Mouse (Mus musculus) midbrain, embryonic 10.5 days (tissue): Measurements from ENCODE around the gene Chpt1. TPM values are rescaled to one million over a fixed set of nuclear protein-coding genes. Genes with fewer than 3 reads are reported as not detected.

Source experiments
- DNase-seq: peaks from one replicate; pipeline ENCODE4 v3.0.0-alpha.2; 2017; ENCODE audit warnings: low spot score
- H3K27ac ChIP-seq: fragments of 300-500 bp; sonication (generic); replicated peaks from 2 replicates; pipeline ENCODE4 v1.5.1; 2016; ENCODE audit warnings: mild to moderate bottlenecking
- H3K27me3 ChIP-seq: fragments of 300-500 bp; sonication (generic); 2 replicates; pipeline ENCODE4 v1.6.1; 2016; ENCODE audit warnings: low read depth, mild to moderate bottlenecking; ENCODE audit not compliant: poor library complexity, severe bottlenecking
- H3K36me3 ChIP-seq: fragments of 300-500 bp; sonication (generic); 2 replicates; pipeline ENCODE4 v1.6.1; 2016; ENCODE audit warnings: mild to moderate bottlenecking, moderate library complexity
- H3K4me1 ChIP-seq: fragments of 300-500 bp; sonication (generic); 2 replicates; pipeline ENCODE4 v1.6.1; 2016
- H3K4me3 ChIP-seq: fragments of 300-500 bp; sonication (generic); 2 replicates; pipeline ENCODE4 v1.5.1; 2016; ENCODE audit warnings: mild to moderate bottlenecking, moderate library complexity
- H3K9me3 ChIP-seq: fragments of 300-500 bp; sonication (generic); replicated peaks from 2 replicates; pipeline ENCODE4 v1.6.1; 2016; ENCODE audit warnings: mild to moderate bottlenecking
- WGBS: fragments of 180-500 bp; shearing (Covaris S2); methylation state at CpG from one replicate; pipeline ENCODE4 v1.1.7; 2016; 5-methylcytosine and 5-hydroxymethylcytosine counted together
- polyA plus RNA-seq: library from polyadenylated mRNA; unstranded; fragments of >200 nt; fragmentation: Nextera tagmentation; extraction: Ambion mirVana; gene quantifications from 2 replicates; pipeline ENCODE4 v1.2.1, GENCODE M21; 2016

Chpt1 gene
- polyA plus RNA-seq, 1 experiment from 2014 or later, result 9.3 TPM

GRCm38 (mm10) chr10:88510503-88511271 is 6.8 kb upstream of the Chpt1 start:
- Histone ChIP-seq H3K36me3 (no peaks in the 10 kb centered on the region), H3K9me3 (no peaks in the 10 kb centered on the region), H3K27me3 (no peaks in the 10 kb centered on the region), H3K27ac (no peak overlapping the region), H3K4me1 (peaks cover 3% of the 10 kb centered on the region; the same call in 1 of the 2 replicates), H3K4me3 (no peak overlapping the region)
- WGBS, result 82% methylated on average over 12 of the region's 12 CpGs
- no peak for DNase-seq

- Histone ChIP-seq H3K27ac (no peak overlapping the region), H3K4me3 (no peak overlapping the region), H3K27me3 (no peaks in the 10 kb centered on the region), H3K4me1 (peaks cover 18% of the 10 kb centered on the region), H3K9me3 (no peaks in the 10 kb centered on the region), H3K36me3 (no peaks in the 10 kb centered on the region)
- no peak for DNase-seq
- WGBS, result 89% methylated on average over 7 of the region's 7 CpGs
Observed at GRCm38 (mm10) chr10:88507691-88508143, 3.8 kb upstream of the Chpt1 start.

GRCm38 (mm10) chr10:88505256-88505655 is 1.4 kb upstream of the Chpt1 start:
- WGBS, result 80% methylated on average over 5 of the region's 5 CpGs
- Histone ChIP-seq H3K27me3 (no peaks in the 10 kb centered on the region), H3K4me1 (peaks cover 25% of the 10 kb centered on the region), H3K36me3 (no peaks in the 10 kb centered on the region), H3K4me3 (no peak overlapping the region), H3K27ac (no peak overlapping the region), H3K9me3 (no peaks in the 10 kb centered on the region)
- DNase-seq, result no peak

- Histone ChIP-seq H3K9me3 (no peaks in the 10 kb centered on the region), H3K27ac (peak overlapping the region; percentile 88; the same call in 1 of the 2 replicates), H3K27me3 (no peaks in the 10 kb centered on the region), H3K4me3 (peak overlapping the region; percentile 77), H3K4me1 (peaks cover 25% of the 10 kb centered on the region), H3K36me3 (no peaks in the 10 kb centered on the region)
- DNase-seq, result no peak
- 58% methylated on average over 3 of the region's 3 CpGs for WGBS
Observed at GRCm38 (mm10) chr10:88504481-88504880, 608 bp upstream of the Chpt1 start.

- Histone ChIP-seq H3K36me3 (0 out of 2 replicates have a peak, but pooled peaks cover 3% of the 10 kb centered on the region), H3K4me1 (peaks cover 25% of the 10 kb centered on the region), H3K27me3 (no peaks in the 10 kb centered on the region), H3K4me3 (peak overlapping the region; percentile 77), H3K9me3 (no peaks in the 10 kb centered on the region), H3K27ac (peak overlapping the region; percentile 88)
- DNase-seq, result no peak
- 60% methylated on average over 4 of the region's 4 CpGs for WGBS
Observed at GRCm38 (mm10) chr10:88502919-88503318, 954 bp downstream of the Chpt1 start.

- Histone ChIP-seq H3K36me3 (0 out of 2 replicates have a peak, but pooled peaks cover 3% of the 10 kb centered on the region), H3K9me3 (no peaks in the 10 kb centered on the region), H3K4me1 (peaks cover 25% of the 10 kb centered on the region), H3K4me3 (no peak overlapping the region), H3K27me3 (no peaks in the 10 kb centered on the region), H3K27ac (no peak overlapping the region)
- WGBS, result 77% methylated on average over 13 of the region's 13 CpGs
- no peak for DNase-seq
Observed at GRCm38 (mm10) chr10:88501886-88502765, 1.7 kb downstream of the Chpt1 start.

GRCm38 (mm10) chr10:88501370-88501769 is 2.5 kb downstream of the Chpt1 start:
- H3K4me1 ChIP-seq, result peaks cover 30% of the 10 kb centered on the region
- H3K9me3 ChIP-seq, result no peaks in the 10 kb centered on the region
- H3K36me3 ChIP-seq, result 0 out of 2 replicates have a peak, but pooled peaks cover 3% of the 10 kb centered on the region
- DNase-seq, result no peak
- H3K4me3 ChIP-seq, result no peak overlapping the region
- no peak overlapping the region for H3K27ac ChIP-seq
- no peaks in the 10 kb centered on the region for H3K27me3 ChIP-seq
- WGBS, result 81% methylated on average over 10 of the region's 10 CpGs

DNA sequence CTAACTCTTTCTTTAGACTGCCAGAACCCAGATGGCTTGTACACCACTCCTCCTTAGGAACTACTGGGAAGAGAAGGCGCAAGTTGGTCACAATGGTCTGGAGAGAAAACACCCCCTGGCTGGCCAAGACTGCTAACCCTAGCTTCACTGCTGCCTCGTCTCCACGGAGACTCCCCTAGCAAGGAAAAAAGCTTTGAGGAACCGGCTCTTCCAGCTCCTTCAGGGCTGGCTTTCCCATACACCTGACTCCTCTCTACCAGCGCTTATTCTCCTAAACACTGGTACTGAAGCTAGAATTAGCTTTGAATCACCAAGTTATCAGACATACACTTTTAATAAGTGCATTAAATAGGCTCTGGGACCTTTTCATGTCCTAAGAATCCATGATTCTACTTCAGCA is 3.9 kb downstream of the Chpt1 start:
- WGBS, result 66% methylated on average over 5 of the region's 5 CpGs
- no peak for DNase-seq
- Histone ChIP-seq H3K27ac (no peak overlapping the region), H3K4me1 (peaks cover 35% of the 10 kb centered on the region), H3K27me3 (no peaks in the 10 kb centered on the region), H3K36me3 (0 out of 2 replicates have a peak, but pooled peaks cover 3% of the 10 kb centered on the region), H3K9me3 (no peaks in the 10 kb centered on the region), H3K4me3 (no peak overlapping the region)

DNA sequence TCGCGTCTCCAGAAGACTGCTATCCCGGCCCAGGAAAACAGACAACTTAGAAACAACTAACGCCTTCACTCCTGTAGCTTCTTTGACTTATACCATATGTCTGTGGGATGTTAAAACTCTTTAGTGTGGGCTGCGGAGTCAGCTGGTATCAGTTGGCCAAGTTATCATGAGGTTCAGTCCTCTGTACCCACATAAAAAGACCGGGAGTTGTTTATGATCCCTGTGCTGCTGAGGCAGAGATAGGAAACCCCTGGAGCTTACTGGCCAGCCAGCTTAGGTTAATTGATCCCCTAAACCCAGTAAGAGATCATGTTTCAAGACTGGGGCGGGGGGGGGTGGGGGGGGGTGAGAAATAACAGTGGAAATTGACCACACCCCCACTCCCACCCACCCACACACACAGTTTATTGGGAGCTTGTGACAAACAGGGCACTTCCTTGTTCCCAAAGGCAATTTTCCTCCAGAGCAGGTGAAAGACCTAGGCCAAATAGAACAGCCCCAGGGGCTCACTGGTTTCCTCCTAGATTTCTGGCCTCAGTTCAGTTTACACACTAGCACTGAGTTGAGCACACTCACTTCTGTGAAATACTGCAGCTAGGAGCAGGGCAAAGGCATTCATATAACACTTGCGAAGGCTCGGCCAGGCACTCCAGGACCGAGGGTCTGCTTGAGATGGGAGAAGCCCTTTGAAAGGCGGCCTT is 6.9 kb downstream of the Chpt1 start:
- WGBS, result 72% methylated on average over 11 of the region's 11 CpGs
- no peaks in the 10 kb centered on the region for H3K9me3 ChIP-seq
- peaks cover 14% of the 10 kb centered on the region for H3K4me1 ChIP-seq
- H3K4me3 ChIP-seq, result no peak overlapping the region
- H3K27ac ChIP-seq, result no peak overlapping the region
- no peak for DNase-seq
- no peaks in the 10 kb centered on the region for H3K27me3 ChIP-seq
- 0 out of 2 replicates have a peak, but pooled peaks cover 3% of the 10 kb centered on the region for H3K36me3 ChIP-seq

DNA sequence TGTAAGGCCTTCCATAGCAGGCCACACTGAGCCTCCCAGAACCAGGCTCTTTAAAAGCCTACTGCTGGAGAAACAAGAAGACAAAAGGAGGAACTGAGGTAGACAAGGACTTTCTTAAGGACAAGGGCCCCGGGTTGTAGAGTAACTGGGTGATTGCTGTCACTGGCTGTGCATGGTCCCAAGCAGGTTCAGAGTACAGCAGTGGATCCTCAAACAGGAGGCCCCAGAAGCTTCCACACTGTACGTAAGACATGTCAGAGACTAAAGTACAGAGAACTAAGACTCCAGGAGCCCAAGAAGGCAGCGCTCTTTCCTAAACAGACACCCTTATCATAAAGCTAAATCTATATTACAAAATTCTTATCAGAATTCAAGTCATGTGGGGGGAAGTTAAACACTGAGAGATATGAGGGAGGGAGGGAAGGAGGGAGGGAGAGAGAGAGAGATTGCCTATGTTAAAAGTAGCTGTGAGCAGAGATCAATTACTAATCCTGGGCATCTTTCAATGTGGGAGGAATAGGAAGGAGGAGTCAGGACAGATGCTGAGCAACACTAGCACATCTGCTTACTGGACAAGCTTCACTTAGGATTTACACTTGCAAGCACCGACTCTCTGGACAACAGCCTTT is 8.8 kb downstream of the Chpt1 start:
- Histone ChIP-seq H3K4me3 (no peak overlapping the region), H3K9me3 (no peaks in the 10 kb centered on the region), H3K27me3 (no peaks in the 10 kb centered on the region), H3K27ac (no peak overlapping the region), H3K4me1 (peaks cover 11% of the 10 kb centered on the region), H3K36me3 (0 out of 2 replicates have a peak, but pooled peaks cover 3% of the 10 kb centered on the region)
- no peak for DNase-seq
- 81% methylated on average over 4 of the region's 4 CpGs for WGBS

DNA sequence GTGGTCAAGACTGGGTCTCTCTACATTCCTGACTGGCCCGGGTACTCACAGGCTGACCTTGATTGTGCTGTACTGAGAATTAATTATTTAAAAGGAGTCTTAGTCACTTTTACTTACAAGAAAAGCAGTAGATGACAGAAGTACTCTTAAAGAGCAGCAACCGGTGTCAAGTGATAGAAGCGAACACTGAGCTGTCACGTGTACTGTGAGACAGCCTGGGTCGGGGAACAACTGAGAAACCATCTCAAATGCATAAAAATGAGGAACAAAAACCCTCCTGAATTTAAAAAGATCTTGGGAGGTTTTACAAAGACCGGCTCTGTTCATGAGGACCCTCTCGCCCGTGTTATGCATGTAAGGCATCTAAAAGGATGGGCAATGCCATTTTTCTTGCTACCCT is 11.2 kb downstream of the Chpt1 start:
- WGBS, result 93% methylated on average over 8 of the region's 8 CpGs
- H3K4me3 ChIP-seq, result no peak overlapping the region
- no peaks in the 10 kb centered on the region for H3K36me3 ChIP-seq
- H3K27me3 ChIP-seq, result no peaks in the 10 kb centered on the region
- no peaks in the 10 kb centered on the region for H3K9me3 ChIP-seq
- no peak for DNase-seq
- H3K27ac ChIP-seq, result no peak overlapping the region
- H3K4me1 ChIP-seq, result peaks cover 11% of the 10 kb centered on the region

DNA sequence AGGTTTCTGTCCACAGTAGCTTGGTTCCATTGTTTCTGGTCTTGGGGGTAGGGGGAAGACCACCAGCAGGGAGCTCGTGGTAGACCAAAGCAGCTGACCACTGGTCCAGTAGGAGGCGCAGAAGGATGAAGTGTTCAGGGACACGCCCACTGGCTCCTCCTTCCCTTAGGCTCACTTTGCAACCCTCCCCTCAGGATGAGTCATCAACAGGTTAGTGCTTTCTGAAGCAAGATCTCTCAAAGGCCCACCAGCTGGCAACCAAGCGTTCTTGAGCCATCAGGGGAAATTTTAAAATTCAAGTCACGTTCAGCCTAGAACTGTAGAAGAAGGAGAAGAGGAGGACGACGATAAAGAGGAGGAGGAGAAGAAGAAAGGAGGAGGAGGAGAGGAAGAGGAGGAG is 12.2 kb downstream of the Chpt1 start:
- 72% methylated on average over 7 of the region's 7 CpGs for WGBS
- no peaks in the 10 kb centered on the region for H3K27me3 ChIP-seq

More for the DNA sequence above, 12.2 kb downstream of the Chpt1 start:
- DNase-seq, result no peak
- H3K4me3 ChIP-seq, result no peak overlapping the region
- peaks cover 6% of the 10 kb centered on the region for H3K4me1 ChIP-seq
- no peak overlapping the region for H3K27ac ChIP-seq
- H3K36me3 ChIP-seq, result no peaks in the 10 kb centered on the region
- H3K9me3 ChIP-seq, result no peaks in the 10 kb centered on the region
